Mouse (Mus musculus) kidney, embryonic 16.5 days (tissue): ENCODE data around the gene Axin1. TPM values are rescaled to one million over a fixed set of nuclear protein-coding genes. Genes with fewer than 3 reads are reported as not detected.
"Not testable (repeated sequence)": the region's sequence is repeated elsewhere in the genome, so short reads cannot be mapped to it uniquely, and the experiment has no call there.

ENCODE experiments used
- ATAC-seq: fragments of 200-750 bp; cut with Nextera tagmentation; 2 replicates; pipeline ENCODE4 v1.8.0; 2017; ENCODE audit warnings: moderate TSS enrichment; ENCODE audit not compliant: low FRiP score, low TSS enrichment
- H3K27ac ChIP-seq: fragments of 300-500 bp; sonication (generic); 2 replicates; pipeline ENCODE4 v1.5.1; 2014; ENCODE audit warnings: low read length
- H3K27me3 ChIP-seq: fragments of 300-500 bp; sonication (generic); 2 replicates; pipeline ENCODE4 v1.6.1; 2014; ENCODE audit warnings: low read length, control low read depth, mixed read lengths; ENCODE audit not compliant: insufficient read depth
- H3K36me3 ChIP-seq: fragments of 300-500 bp; sonication (generic); 2 replicates; pipeline ENCODE4 v1.6.1; 2014; ENCODE audit warnings: low read length, control low read depth, mixed read lengths; ENCODE audit not compliant: insufficient read depth
- H3K4me1 ChIP-seq: fragments of 300-500 bp; sonication (generic); 2 replicates; pipeline ENCODE4 v1.6.1; 2014; ENCODE audit warnings: low read length, control low read depth, mixed read lengths; ENCODE audit not compliant: insufficient read depth
- H3K4me2 ChIP-seq: fragments of 300-500 bp; sonication (generic); replicated peaks from 2 replicates; pipeline ENCODE4 v1.6.1; 2014; ENCODE audit warnings: low read depth, low read length
- H3K4me3 ChIP-seq: fragments of 300-500 bp; sonication (generic); 2 replicates; pipeline ENCODE4 v1.5.1; 2014; ENCODE audit warnings: mild to moderate bottlenecking, low read length
- H3K9ac ChIP-seq: fragments of 300-500 bp; sonication (generic); replicated peaks from 2 replicates; pipeline ENCODE4 v1.6.1; 2014; ENCODE audit warnings: low read length
- H3K9me3 ChIP-seq: fragments of 300-500 bp; sonication (generic); 2 replicates; pipeline ENCODE4 v1.6.1; 2016; ENCODE audit warnings: low read length, control low read depth
- WGBS: fragments of 180-500 bp; shearing (Covaris S2); extraction: QIAGEN DNeasy Blood & Tissue Kit; methylation state at CpG from one replicate; pipeline ENCODE4 v1.1.7; 2014; 5-methylcytosine and 5-hydroxymethylcytosine counted together
- polyA plus RNA-seq: library from polyadenylated mRNA; unstranded; fragments of >200 nt; fragmentation: Nextera tagmentation; extraction: Ambion mirVana; gene quantifications from 2 replicates; pipeline ENCODE4 v1.2.1, GENCODE M21; 2015

The Axin1 gene
- polyA plus RNA-seq, 1 experiment from 2014 or later = 11.7 TPM

- no peak overlapping the region for H3K4me3 ChIP-seq
- H3K4me1 ChIP-seq = peaks cover 17% of the 10 kb centered on the region
- H3K9me3 ChIP-seq = no peaks in the 10 kb centered on the region
- no peak overlapping the region for H3K4me2 ChIP-seq
- 37% methylated on average over 4 of the region's 4 CpGs for WGBS
- H3K36me3 ChIP-seq = no peaks in the 10 kb centered on the region
- ATAC-seq = no peak
- H3K27ac ChIP-seq = no peak overlapping the region
- H3K9ac ChIP-seq = no peak overlapping the region
- H3K27me3 ChIP-seq = peaks cover 40% of the 10 kb centered on the region
These were observed 28.3 kb upstream of the Axin1 start for GRCm38 (mm10) chr17:26110156-26110555.

- no peaks in the 10 kb centered on the region for H3K9me3 ChIP-seq
- H3K9ac ChIP-seq = no peak overlapping the region
- H3K27ac ChIP-seq = no peak overlapping the region
- no peak overlapping the region for H3K4me3 ChIP-seq
- peaks cover 48% of the 10 kb centered on the region for H3K27me3 ChIP-seq
- peaks cover 21% of the 10 kb centered on the region for H3K4me1 ChIP-seq
- H3K36me3 ChIP-seq = no peaks in the 10 kb centered on the region
- 5% methylated on average over 4 of the region's 4 CpGs for WGBS
- no peak overlapping the region for H3K4me2 ChIP-seq
- ATAC-seq = no peak
These were observed 27.5 kb upstream of the Axin1 start for GRCm38 (mm10) chr17:26111024-26111423.

- Histone ChIP-seq H3K27ac (no peak overlapping the region), H3K36me3 (no peaks in the 10 kb centered on the region), H3K9ac (no peak overlapping the region), H3K27me3 (peaks cover 53% of the 10 kb centered on the region), H3K4me2 (no peak overlapping the region), H3K4me1 (peaks cover 26% of the 10 kb centered on the region), H3K4me3 (no peak overlapping the region), H3K9me3 (no peaks in the 10 kb centered on the region)
- no peak for ATAC-seq
- 27% methylated on average over 4 of the region's 4 CpGs for WGBS
These were observed 26.8 kb upstream of the Axin1 start for GRCm38 (mm10) chr17:26111722-26112121.

- H3K4me3 ChIP-seq = peak overlapping the region; percentile 69
- ATAC-seq = no peak
- H3K4me1 ChIP-seq = peaks cover 26% of the 10 kb centered on the region
- peaks cover 56% of the 10 kb centered on the region for H3K27me3 ChIP-seq
- 18% methylated on average over 14 of the region's 14 CpGs for WGBS
- peak overlapping the region; percentile 92 for H3K4me2 ChIP-seq
- no peak overlapping the region; the same call in 1 of the 2 replicates for H3K9ac ChIP-seq
- no peaks in the 10 kb centered on the region for H3K9me3 ChIP-seq
- no peaks in the 10 kb centered on the region for H3K36me3 ChIP-seq
- H3K27ac ChIP-seq = no peak overlapping the region
These were observed 25.7 kb upstream of the Axin1 start for GRCm38 (mm10) chr17:26112751-26113150.

- Histone ChIP-seq H3K4me1 (peaks cover 26% of the 10 kb centered on the region), H3K4me3 (peak within 1 kb of the TSS; percentile 69), H3K27ac (peak within 1 kb of the TSS; percentile 40; the same call in 1 of the 2 replicates), H3K9me3 (no peaks in the 10 kb centered on the region), H3K9ac (peak within 1 kb of the TSS; percentile 75), H3K27me3 (peaks cover 56% of the 10 kb centered on the region), H3K36me3 (no peaks in the 10 kb centered on the region), H3K4me2 (peak within 1 kb of the TSS; percentile 92)
- peak; percentile 81 for ATAC-seq
- WGBS = under 1% methylated on average over 68 of the region's 75 CpGs
These were observed 25.1 kb upstream of the Axin1 start, which contains the start of gene Tmem8 for GRCm38 (mm10) chr17:26113181-26113948. Gene Tmem8, plus strand, starts transcription at chr17:26113299.

- WGBS = 11% methylated on average over 8 of the region's 8 CpGs
These were observed 24.4 kb upstream of the Axin1 start for GRCm38 (mm10) chr17:26114061-26114460.

GRCm38 (mm10) chr17:26114461-26114860 lies 24.0 kb upstream of the Axin1 start:
- H3K9me3 ChIP-seq, H3K4me2 ChIP-seq, H3K4me3 ChIP-seq, ATAC-seq, H3K27ac ChIP-seq, H3K36me3 ChIP-seq, H3K9ac ChIP-seq: not testable (repeated sequence)
- 64% methylated on average over 7 of the region's 7 CpGs for WGBS
- Histone ChIP-seq H3K27me3 (peaks cover 56% of the 10 kb centered on the region), H3K4me1 (peaks cover 26% of the 10 kb centered on the region)

More at GRCm38 (mm10) chr17:26114061-26114460, 24.4 kb upstream of the Axin1 start:
- Histone ChIP-seq H3K27me3 (peaks cover 56% of the 10 kb centered on the region), H3K4me3 (peak overlapping the region; percentile 69), H3K36me3 (no peaks in the 10 kb centered on the region), H3K27ac (peak overlapping the region; percentile 40; the same call in 1 of the 2 replicates), H3K9me3 (no peaks in the 10 kb centered on the region), H3K4me1 (peaks cover 26% of the 10 kb centered on the region), H3K4me2 (peak overlapping the region; percentile 92), H3K9ac (peak overlapping the region; percentile 75)
- ATAC-seq = no peak

- peak; percentile 16; the same call in 1 of the 2 replicates for ATAC-seq
- H3K9ac ChIP-seq = no peak overlapping the region
- H3K27ac ChIP-seq = peak overlapping the region; percentile 27
- WGBS = 82% methylated on average over 7 of the region's 7 CpGs
- no peaks in the 10 kb centered on the region for H3K36me3 ChIP-seq
- H3K9me3 ChIP-seq = no peaks in the 10 kb centered on the region
- peaks cover 28% of the 10 kb centered on the region for H3K4me1 ChIP-seq
- H3K4me2 ChIP-seq = no peak overlapping the region
- peaks cover 53% of the 10 kb centered on the region for H3K27me3 ChIP-seq
- no peak overlapping the region for H3K4me3 ChIP-seq
These were observed 23.1 kb upstream of the Axin1 start for GRCm38 (mm10) chr17:26115205-26115898.

GRCm38 (mm10) chr17:26115956-26116487 lies 22.5 kb upstream of the Axin1 start:
- Histone ChIP-seq H3K9ac (no peak overlapping the region), H3K4me3 (no peak overlapping the region), H3K27ac (peak overlapping the region; percentile 27), H3K9me3 (no peaks in the 10 kb centered on the region), H3K4me2 (no peak overlapping the region), H3K36me3 (no peaks in the 10 kb centered on the region), H3K4me1 (peaks cover 25% of the 10 kb centered on the region), H3K27me3 (peaks cover 46% of the 10 kb centered on the region)
- ATAC-seq = no peak
- 70% methylated on average over 2 of the region's 3 CpGs for WGBS
